Mouse (Mus musculus) limb, embryonic 12.5 days (tissue): Measurements from ENCODE around the gene Rft1. TPM values are rescaled to one million over a fixed set of nuclear protein-coding genes. Genes with fewer than 3 reads are reported as not detected.

ENCODE experiments used
- ATAC-seq: fragments of 200-750 bp; cut with Nextera tagmentation; 2 replicates; pipeline ENCODE4 v1.8.0; 2017; ENCODE audit warnings: low read depth, moderate TSS enrichment; ENCODE audit not compliant: insufficient number of reproducible peaks, insufficient read depth, low FRiP score, low TSS enrichment
- H3K27ac ChIP-seq: fragments of 300-500 bp; sonication (generic); 2 replicates; pipeline ENCODE4 v1.5.1; 2016; ENCODE audit warnings: mild to moderate bottlenecking, moderate library complexity
- H3K27me3 ChIP-seq: fragments of 300-500 bp; sonication (generic); 2 replicates; pipeline ENCODE4 v1.6.1; 2016; ENCODE audit warnings: mild to moderate bottlenecking, moderate library complexity
- H3K36me3 ChIP-seq: fragments of 300-500 bp; sonication (generic); 2 replicates; pipeline ENCODE4 v1.6.1; 2016; ENCODE audit warnings: mild to moderate bottlenecking, moderate library complexity
- H3K4me1 ChIP-seq: fragments of 300-500 bp; sonication (generic); replicated peaks from 2 replicates; pipeline ENCODE4 v1.6.1; 2016
- H3K4me2 ChIP-seq: fragments of 300-500 bp; sonication (generic); 2 replicates; pipeline ENCODE4 v1.6.1; 2016; ENCODE audit warnings: mild to moderate bottlenecking, moderate library complexity
- H3K4me3 ChIP-seq: fragments of 300-500 bp; sonication (generic); replicated peaks from 2 replicates; pipeline ENCODE4 v1.5.1; 2016; ENCODE audit warnings: mild to moderate bottlenecking
- H3K9ac ChIP-seq: fragments of 300-500 bp; sonication (generic); replicated peaks from 2 replicates; pipeline ENCODE4 v1.6.1; 2016; ENCODE audit warnings: mild to moderate bottlenecking, moderate library complexity
- H3K9me3 ChIP-seq: fragments of 300-500 bp; sonication (generic); 2 replicates; pipeline ENCODE4 v1.6.1; 2016; ENCODE audit warnings: mild to moderate bottlenecking, moderate library complexity
- WGBS: fragments of 180-500 bp; shearing (Covaris S2); methylation state at CpG from one replicate; pipeline ENCODE4 v1.1.7; 2016; 5-methylcytosine and 5-hydroxymethylcytosine counted together
- polyA plus RNA-seq: library from polyadenylated mRNA; unstranded; fragments of >200 nt; fragmentation: Nextera tagmentation; extraction: Ambion mirVana; gene quantifications from 2 replicates; pipeline ENCODE4 v1.2.1, GENCODE M21; 2016

Rft1 gene
- polyA plus RNA-seq, 1 experiment from 2014 or later, result 20.3 TPM

- Histone ChIP-seq H3K36me3 (0 out of 2 replicates have a peak, but pooled peaks cover 4% of the 10 kb centered on the region), H3K9ac (no peak overlapping the region), H3K4me1 (peaks cover 18% of the 10 kb centered on the region), H3K4me2 (no peak overlapping the region), H3K9me3 (no peaks in the 10 kb centered on the region), H3K27ac (no peak overlapping the region), H3K27me3 (no peaks in the 10 kb centered on the region; the same call in 1 of the 2 replicates), H3K4me3 (no peak overlapping the region)
- 82% methylated on average over 7 of the region's 7 CpGs for WGBS
- ATAC-seq, result no peak
These were observed 34.1 kb upstream of the Rft1 start for GRCm38 (mm10) chr14:30619982-30620578.

- 0 out of 2 replicates have a peak, but pooled peaks cover 4% of the 10 kb centered on the region for H3K36me3 ChIP-seq
- ATAC-seq, result no peak
- 84% methylated on average over 7 of the region's 7 CpGs for WGBS
- H3K27me3 ChIP-seq, result no peaks in the 10 kb centered on the region; the same call in 1 of the 2 replicates
- no peak overlapping the region for H3K4me2 ChIP-seq
- no peak overlapping the region for H3K9ac ChIP-seq
- H3K9me3 ChIP-seq, result no peaks in the 10 kb centered on the region
- H3K27ac ChIP-seq, result no peak overlapping the region
- H3K4me3 ChIP-seq, result no peak overlapping the region
- peaks cover 27% of the 10 kb centered on the region for H3K4me1 ChIP-seq
These were observed 32.0 kb upstream of the Rft1 start for GRCm38 (mm10) chr14:30622130-30622529.

- Histone ChIP-seq H3K27me3 (no peaks in the 10 kb centered on the region; the same call in 1 of the 2 replicates), H3K4me3 (no peak overlapping the region), H3K27ac (no peak overlapping the region), H3K4me2 (no peak overlapping the region), H3K9me3 (no peaks in the 10 kb centered on the region), H3K9ac (no peak overlapping the region), H3K4me1 (peaks cover 27% of the 10 kb centered on the region), H3K36me3 (0 out of 2 replicates have a peak, but pooled peaks cover 4% of the 10 kb centered on the region)
- 89% methylated on average over 8 of the region's 8 CpGs for WGBS
- ATAC-seq, result no peak
These were observed 31.6 kb upstream of the Rft1 start for GRCm38 (mm10) chr14:30622556-30622955.

GRCm38 (mm10) chr14:30624277-30624721, 29.9 kb upstream of the Rft1 start:
- H3K9ac ChIP-seq, result no peak overlapping the region
- H3K36me3 ChIP-seq, result 0 out of 2 replicates have a peak, but pooled peaks cover 4% of the 10 kb centered on the region
- H3K4me1 ChIP-seq, result peaks cover 27% of the 10 kb centered on the region
- no peaks in the 10 kb centered on the region for H3K9me3 ChIP-seq
- no peaks in the 10 kb centered on the region; the same call in 1 of the 2 replicates for H3K27me3 ChIP-seq
- peak overlapping the region; percentile 79 for H3K4me3 ChIP-seq
- no peak overlapping the region for H3K27ac ChIP-seq
- 65% methylated on average over 8 of the region's 8 CpGs for WGBS
- ATAC-seq, result no peak
- peak overlapping the region; percentile 91 for H3K4me2 ChIP-seq

- WGBS, result 1% methylated on average over 39 of the region's 39 CpGs
- Histone ChIP-seq H3K4me3 (peak overlapping the region; percentile 79), H3K4me2 (peak overlapping the region; percentile 91), H3K4me1 (peaks cover 27% of the 10 kb centered on the region), H3K27me3 (no peaks in the 10 kb centered on the region; the same call in 1 of the 2 replicates), H3K27ac (no peak overlapping the region), H3K36me3 (0 out of 2 replicates have a peak, but pooled peaks cover 4% of the 10 kb centered on the region), H3K9ac (peak overlapping the region; percentile 76), H3K9me3 (no peaks in the 10 kb centered on the region)
- ATAC-seq, result no peak
These were observed 28.9 kb upstream of the Rft1 start for GRCm38 (mm10) chr14:30625131-30625807.

- ATAC-seq, result peak; percentile 79
- Histone ChIP-seq H3K36me3 (no peaks in the 10 kb centered on the region), H3K4me3 (peak within 1 kb of the TSS; percentile 79), H3K9me3 (no peaks in the 10 kb centered on the region), H3K4me2 (peak within 1 kb of the TSS; percentile 91), H3K27ac (peak within 1 kb of the TSS; percentile 60), H3K9ac (peak within 1 kb of the TSS; percentile 76), H3K27me3 (no peaks in the 10 kb centered on the region; the same call in 1 of the 2 replicates), H3K4me1 (peaks cover 28% of the 10 kb centered on the region)
- under 1% methylated on average over 68 of the region's 71 CpGs for WGBS
These were observed 28.1 kb upstream of the Rft1 start, which contains the start of gene Prkcd for GRCm38 (mm10) chr14:30625856-30626726. Gene Prkcd, minus strand, starts transcription at chr14:30626210.

GRCm38 (mm10) chr14:30626756-30627742, 27.1 kb upstream of the Rft1 start:
- H3K4me2 ChIP-seq, result peak overlapping the region; percentile 91
- no peaks in the 10 kb centered on the region for H3K9me3 ChIP-seq
- H3K27me3 ChIP-seq, result no peaks in the 10 kb centered on the region
- no peaks in the 10 kb centered on the region for H3K36me3 ChIP-seq
- H3K27ac ChIP-seq, result peak overlapping the region; percentile 60
- H3K9ac ChIP-seq, result peak overlapping the region; percentile 76; the same call in 1 of the 2 replicates
- WGBS, result 60% methylated on average over 12 of the region's 12 CpGs
- H3K4me3 ChIP-seq, result peak overlapping the region; percentile 79
- peaks cover 31% of the 10 kb centered on the region for H3K4me1 ChIP-seq
- no peak for ATAC-seq

GRCm38 (mm10) chr14:30628235-30628634, 25.9 kb upstream of the Rft1 start:
- no peak overlapping the region for H3K9ac ChIP-seq
- H3K4me2 ChIP-seq, result no peak overlapping the region
- no peaks in the 10 kb centered on the region for H3K36me3 ChIP-seq
- no peak overlapping the region for H3K27ac ChIP-seq
- peaks cover 38% of the 10 kb centered on the region for H3K4me1 ChIP-seq
- H3K9me3 ChIP-seq, result no peaks in the 10 kb centered on the region
- H3K4me3 ChIP-seq, result no peak overlapping the region
- 96% methylated on average over 5 of the region's 5 CpGs for WGBS
- no peak for ATAC-seq
- no peaks in the 10 kb centered on the region for H3K27me3 ChIP-seq

- H3K27me3 ChIP-seq, result no peaks in the 10 kb centered on the region
- H3K4me1 ChIP-seq, result peaks cover 25% of the 10 kb centered on the region
- no peaks in the 10 kb centered on the region for H3K9me3 ChIP-seq
- no peak overlapping the region for H3K4me3 ChIP-seq
- ATAC-seq, result no peak
- no peak overlapping the region for H3K4me2 ChIP-seq
- WGBS, result 55% methylated on average over 4 of the region's 4 CpGs
- H3K27ac ChIP-seq, result no peak overlapping the region
- no peaks in the 10 kb centered on the region for H3K36me3 ChIP-seq
- no peak overlapping the region for H3K9ac ChIP-seq
These were observed 24.3 kb upstream of the Rft1 start for GRCm38 (mm10) chr14:30629839-30630238.
